Mouse (Mus musculus) ZHBTc4 (cell line): ENCODE data around the gene Tusc2.
A peak's percentile ranks its signal among the peaks of the same experiment; 100 is the strongest.
"Not testable (repeated sequence)": the region's sequence is repeated elsewhere in the genome, so short reads cannot be mapped to it uniquely, and the experiment has no call there.

ENCODE experiments used
- DNase-seq: peaks from one replicate; pipeline ENCODE4 v3.0.0-alpha.2; 2011; ENCODE audit warnings: low read depth, low spot score

Gene Tusc2

GRCm38 (mm10) chr9:107545199-107545598, 17.9 kb upstream of the Tusc2 start:
- DNase-seq: no peak

- peak; percentile 83 for DNase-seq
Measured at GRCm38 (mm10) chr9:107545602-107546001, 17.5 kb upstream of the Tusc2 start.

- DNase-seq: peak; percentile 90
Measured at GRCm38 (mm10) chr9:107547026-107547425, 16.0 kb upstream of the Tusc2 start, which contains the start of gene Zmynd10. Zmynd10 (plus strand) TSS chr9:107547298.

GRCm38 (mm10) chr9:107547957-107548356, 15.1 kb upstream of the Tusc2 start:
- DNase-seq: no peak

GRCm38 (mm10) chr9:107548820-107549219, 14.2 kb upstream of the Tusc2 start:
- DNase-seq: no peak

- DNase-seq: no peak
Measured at GRCm38 (mm10) chr9:107549297-107550074, 13.6 kb upstream of the Tusc2 start.

GRCm38 (mm10) chr9:107550491-107551116, 12.5 kb upstream of the Tusc2 start:
- DNase-seq: peak; percentile 60

GRCm38 (mm10) chr9:107551117-107551889, 11.8 kb upstream of the Tusc2 start, which contains the start of gene Rassf1:
Rassf1 (plus strand) TSS chr9:107551555.
- peak; percentile 63 for DNase-seq

GRCm38 (mm10) chr9:107551890-107552355, 11.1 kb upstream of the Tusc2 start:
- no peak for DNase-seq

GRCm38 (mm10) chr9:107552690-107553393, 10.2 kb upstream of the Tusc2 start:
- DNase-seq: no peak

- no peak for DNase-seq
Measured at GRCm38 (mm10) chr9:107553541-107554318, 9.3 kb upstream of the Tusc2 start.

- DNase-seq: peak; percentile 99
Measured at GRCm38 (mm10) chr9:107554319-107554825, 8.7 kb upstream of the Tusc2 start.

- DNase-seq: peak; percentile 82
Measured at GRCm38 (mm10) chr9:107555031-107555457, 8.0 kb upstream of the Tusc2 start.

GRCm38 (mm10) chr9:107555701-107556100, 7.4 kb upstream of the Tusc2 start:
- no peak for DNase-seq

GRCm38 (mm10) chr9:107556346-107556745, 6.7 kb upstream of the Tusc2 start:
- DNase-seq: no peak

- not testable (repeated sequence) for DNase-seq
Measured at GRCm38 (mm10) chr9:107565556-107565955, 2.5 kb downstream of the Tusc2 start.

GRCm38 (mm10) chr9:107566041-107566709, 3.1 kb downstream of the Tusc2 start:
- DNase-seq: peak; percentile 78

- no peak for DNase-seq
Measured at GRCm38 (mm10) chr9:107566855-107567254, 3.8 kb downstream of the Tusc2 start.

- DNase-seq: no peak
Measured at GRCm38 (mm10) chr9:107567702-107568319, 4.8 kb downstream of the Tusc2 start, which contains the start of gene Hyal2. Hyal2 (plus strand) TSS chr9:107567945.
